Mouse (Mus musculus) embryo, embryonic 10 days (tissue): Measurements from ENCODE around the gene Smpd4.

Experiments
- DNase-seq: peaks from one replicate; pipeline ENCODE4 v3.0.0-alpha.2; 2015; ENCODE audit warnings: low spot score

Gene Smpd4

DNA sequence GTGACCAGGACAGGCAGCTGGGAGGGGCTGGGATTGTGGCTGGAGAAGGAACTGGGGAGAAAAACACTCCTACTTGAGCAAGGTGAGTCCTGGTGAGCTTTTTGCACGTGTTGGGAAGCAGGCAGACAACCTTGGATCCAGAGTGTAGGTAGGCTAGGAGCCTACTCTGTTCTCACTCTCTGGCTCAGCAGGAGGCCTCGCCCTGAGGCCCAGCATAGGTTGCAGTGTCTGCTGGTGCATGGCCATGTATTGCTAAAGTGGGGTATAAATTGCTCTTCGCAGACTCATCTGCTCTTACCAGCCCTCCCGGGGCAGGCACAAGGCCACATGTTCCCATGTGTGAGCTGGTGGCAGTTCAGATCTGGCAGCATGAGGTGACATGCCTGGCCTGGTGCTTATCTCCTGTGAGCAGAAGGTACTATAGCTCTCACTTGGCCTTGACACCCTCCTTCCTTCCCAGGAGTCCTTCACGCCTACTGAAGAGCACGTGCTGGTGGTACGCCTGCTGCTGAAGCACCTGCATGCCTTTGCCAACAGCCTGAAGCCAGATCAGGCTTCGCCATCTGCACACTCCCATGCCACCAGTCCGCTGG is 19.0 kb downstream of the Smpd4 start:
- DNase-seq: no peak

DNA sequence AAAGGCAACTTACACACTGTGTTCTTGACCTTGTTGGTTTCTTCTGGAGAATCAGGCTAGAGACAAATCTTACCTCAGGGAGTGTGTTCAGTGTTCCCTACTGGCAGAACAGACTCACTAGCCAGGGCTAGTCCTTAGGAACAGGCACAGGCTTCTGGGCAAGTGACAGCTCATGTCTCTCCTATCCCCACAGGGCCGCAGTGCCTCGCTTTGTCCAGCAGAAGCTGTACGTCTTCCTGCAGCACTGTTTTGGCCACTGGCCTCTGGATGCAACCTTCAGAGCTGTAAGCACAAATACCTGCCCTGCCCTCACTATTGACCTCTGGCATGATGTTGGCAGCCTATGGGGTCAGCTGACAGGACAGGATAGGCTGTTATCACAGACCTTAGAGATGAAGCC is 19.9 kb downstream of the Smpd4 start:
- no peak for DNase-seq

DNA sequence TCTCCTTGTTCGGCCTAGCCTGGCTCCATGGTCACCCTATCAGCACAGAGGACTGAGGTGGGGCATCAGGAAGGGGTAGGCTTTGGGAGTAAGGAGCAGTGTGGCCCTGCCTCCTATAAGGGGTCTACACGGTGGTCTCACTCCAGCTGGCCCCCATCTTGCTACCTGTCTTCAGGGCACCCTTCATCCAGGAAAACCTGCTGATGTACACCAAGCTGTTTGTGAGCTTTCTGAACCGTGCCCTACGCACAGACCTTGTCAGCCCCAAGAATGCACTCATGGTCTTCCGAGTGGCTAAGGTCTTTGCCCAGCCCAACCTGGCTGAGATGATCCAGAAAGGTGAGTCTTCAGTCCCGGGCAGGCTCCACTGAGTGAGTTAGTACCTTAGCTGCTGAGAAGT is 20.8 kb downstream of the Smpd4 start:
- no peak for DNase-seq

DNA sequence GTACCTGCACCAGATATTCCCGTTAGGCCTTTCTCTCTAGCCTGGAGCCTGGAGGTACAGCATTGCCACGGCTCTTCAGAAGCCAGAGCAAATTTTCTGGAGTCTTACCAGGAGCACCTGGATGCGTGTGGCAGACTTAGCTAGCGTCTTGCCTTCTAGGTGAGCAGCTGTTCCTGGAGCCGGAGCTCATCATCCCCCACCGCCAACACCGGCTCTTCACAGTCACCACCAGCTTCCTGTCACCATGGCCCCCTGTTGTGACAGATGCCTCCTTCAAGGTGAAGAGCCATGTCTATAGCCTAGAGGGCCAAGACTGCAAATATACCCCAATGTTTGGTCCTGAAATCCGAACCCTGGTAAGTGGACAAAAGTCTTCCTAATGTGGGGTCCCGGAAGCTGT is 21.6 kb downstream of the Smpd4 start:
- no peak for DNase-seq

DNA sequence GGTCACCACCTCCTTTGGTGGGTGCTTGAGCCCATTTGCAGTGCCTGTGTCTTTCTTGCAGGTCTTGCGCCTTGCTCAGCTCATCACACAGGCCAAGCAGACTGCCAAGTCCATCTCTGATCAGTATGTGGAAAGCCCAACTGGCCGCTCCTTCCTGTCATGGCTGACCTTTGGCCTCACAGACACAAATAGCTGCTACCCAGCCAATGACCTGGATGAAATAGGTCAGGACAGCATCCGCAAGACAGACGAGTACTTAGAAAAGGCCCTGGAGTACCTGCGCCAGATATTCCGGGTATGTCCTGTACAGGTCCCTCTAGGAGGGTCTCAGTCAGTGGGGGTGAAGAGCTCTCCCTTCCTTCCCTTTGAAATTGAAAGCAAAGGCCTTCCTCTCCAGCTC is 22.1 kb downstream of the Smpd4 start:
- no peak for DNase-seq

DNA sequence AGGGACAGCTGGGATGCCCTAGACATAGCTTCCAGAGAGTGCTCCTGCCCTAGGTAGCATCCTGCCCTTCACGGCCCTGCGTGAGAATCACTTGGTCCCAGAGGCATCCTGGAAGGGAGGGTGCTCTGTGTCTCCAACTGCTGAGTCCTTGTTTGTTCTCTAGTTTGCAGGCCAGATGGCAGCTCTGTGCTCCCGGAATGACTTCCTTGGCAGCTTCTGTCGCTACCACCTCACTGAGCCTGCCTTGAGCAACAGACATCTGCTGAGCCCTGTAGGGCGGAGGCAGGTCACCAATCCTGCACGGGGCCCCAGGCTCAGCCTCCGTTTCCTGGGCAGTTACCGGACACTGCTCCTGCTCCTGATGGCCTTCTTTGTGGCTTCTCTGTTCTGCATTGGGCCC is 23.2 kb downstream of the Smpd4 start:
- DNase-seq: no peak

DNA sequence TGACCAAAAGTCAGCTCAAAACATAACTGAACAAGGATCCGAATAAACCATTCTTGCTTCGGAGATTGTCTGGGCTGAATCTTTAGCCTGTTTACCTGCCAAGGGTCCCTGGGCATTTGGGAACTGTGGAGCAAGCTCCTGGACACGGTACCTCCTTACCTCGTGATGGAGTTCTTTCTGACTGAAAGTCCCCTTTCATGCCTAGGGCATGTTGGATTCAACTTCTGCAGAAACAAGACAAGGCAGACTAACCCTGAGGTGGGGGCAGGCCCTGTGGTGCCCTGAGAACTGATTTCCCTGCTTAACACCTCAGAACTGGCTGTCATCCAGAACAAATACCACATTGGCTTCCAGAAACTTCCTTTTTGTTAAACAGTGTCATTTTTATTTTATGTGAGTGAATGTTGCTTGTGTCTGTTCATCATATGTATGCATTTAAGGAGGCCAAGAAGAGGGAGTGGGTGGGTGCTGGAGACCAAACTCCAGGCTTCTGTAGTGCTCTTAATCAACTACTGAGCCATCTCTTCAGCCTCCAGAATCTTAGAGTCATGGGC is 24.4 kb downstream of the Smpd4 start:
- no peak for DNase-seq

DNA sequence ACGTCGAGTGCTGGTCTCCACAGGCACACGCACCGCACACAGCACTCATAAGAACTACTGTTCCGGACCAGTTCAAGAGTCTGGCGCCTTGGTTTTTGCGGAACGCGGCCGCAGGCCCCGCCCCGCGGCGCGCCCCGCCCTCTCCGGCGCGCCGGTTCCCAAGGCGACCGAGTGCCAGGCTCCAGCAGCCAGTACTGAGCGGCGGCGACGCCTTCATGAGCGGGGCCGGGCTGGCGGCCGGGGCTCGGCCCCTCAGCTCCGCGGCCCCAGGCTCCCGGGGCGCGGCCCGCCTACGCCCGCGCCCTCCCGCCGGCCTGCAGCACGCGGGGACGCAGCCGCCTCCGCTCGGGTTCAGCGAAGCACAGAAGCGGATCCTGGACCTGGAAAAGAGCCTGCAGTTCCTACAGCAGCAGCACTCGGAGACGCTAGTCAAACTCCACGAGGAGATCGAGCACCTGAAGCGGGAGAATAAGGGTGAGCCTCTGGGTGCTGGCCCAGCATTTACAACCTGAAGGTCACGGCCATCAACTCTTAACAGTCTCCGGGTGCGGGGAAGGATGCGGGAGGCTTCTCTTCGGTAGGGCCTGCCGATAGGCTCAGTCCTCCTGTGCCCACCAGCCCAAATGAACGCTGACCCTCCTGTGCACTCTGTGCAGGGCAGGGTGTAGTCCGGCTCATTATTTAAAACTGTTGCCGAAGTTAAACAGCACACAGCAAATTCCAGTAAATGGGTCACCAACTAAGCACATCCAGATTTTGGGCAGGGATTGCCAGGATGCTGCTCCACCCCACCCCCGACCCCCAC is 27.4 kb downstream of the Smpd4 start, which contains the start of gene Ccdc74a:
TSS of gene Ccdc74a (plus strand) at position 161 of the 805 bp plus-strand sequence.
- DNase-seq: peak; percentile 85

DNA sequence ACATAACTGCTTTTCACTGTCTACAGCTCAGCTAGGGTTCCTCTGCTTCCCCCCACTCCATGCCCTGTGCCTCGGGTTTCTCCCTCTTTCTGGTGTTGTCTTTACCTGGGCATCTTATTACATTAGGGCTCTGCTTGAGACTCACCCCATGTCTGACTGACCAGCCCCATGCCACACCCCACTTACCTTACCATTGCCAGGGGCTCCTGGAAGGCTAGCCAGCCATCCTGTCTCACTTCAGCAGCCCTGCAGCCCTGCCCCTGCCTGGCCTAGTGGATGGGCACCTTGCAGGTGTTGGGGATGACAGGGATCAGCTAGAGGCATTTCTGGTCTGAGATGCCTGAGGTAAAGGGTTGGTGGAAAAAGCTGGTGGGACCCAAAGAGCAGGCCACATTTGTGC is 28.0 kb downstream of the Smpd4 start:
- DNase-seq: no peak

DNA sequence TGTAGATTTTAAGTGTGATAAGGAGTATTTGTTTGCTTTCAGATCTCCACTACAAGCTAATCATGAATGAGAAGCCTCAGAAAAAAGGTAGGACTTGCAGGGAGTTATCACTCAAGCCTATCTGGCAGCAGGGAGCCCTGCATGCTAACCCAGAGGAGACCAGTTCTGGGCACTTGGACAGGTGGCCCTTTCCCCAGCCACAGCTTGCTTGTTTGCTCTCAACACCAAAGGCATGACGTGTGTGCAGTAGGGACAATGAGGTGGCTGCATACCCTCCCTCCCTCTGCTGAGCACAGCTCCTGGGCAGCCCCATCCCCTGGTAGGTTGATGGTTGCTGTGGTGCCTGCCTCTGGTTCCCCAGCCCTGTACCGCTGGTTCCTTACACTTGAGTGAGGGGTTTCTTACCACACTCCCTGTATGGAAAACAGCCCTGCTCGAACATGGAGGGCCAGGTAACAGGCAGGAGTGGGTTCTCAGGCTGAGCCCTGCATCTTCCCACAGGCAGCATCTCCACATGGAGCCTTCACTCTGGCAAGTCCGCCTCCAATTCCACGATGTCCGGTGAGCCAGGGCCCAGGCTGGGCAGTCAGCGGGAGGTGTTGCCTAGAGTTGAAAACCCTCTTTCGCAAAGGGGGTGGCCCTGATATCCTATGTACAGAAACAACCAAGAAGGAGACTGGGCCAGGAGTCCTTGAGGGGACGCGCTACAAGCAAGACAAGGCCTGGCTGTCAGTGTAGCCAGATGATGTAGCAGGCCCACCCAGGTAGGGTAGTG is 28.6 kb downstream of the Smpd4 start:
- DNase-seq: no peak

DNA sequence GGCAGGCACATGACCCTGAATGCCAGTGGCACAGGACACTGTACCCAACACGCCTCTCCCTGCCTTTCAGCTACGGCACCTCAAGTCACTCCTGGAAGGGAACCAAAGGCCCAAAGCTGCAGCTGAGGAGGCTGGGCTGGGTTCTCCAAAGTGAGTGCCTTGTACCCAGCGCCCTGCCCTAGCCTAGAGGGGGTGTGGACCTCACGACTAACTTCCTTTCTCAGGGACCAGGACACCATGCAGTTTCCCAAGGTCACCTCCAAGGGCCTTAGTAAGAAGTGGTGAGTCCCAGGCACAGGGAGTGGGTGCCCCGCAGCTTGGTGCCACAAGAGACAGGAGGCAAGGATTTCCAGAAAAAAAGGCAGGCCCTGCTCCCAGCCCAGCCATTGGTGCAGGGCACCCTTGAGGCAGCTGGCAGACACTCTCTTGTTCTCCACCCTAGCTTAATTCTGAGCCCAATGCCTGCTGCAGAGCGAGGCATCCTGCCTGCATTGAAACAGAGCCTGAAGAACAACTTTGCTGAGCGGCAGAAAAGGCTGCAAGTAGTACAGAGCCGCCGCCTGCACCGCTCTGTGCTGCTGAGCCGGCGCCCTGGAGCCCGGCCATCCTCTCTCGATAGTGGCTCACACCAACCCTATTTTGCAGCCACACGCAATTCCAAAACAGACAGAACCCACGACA is 30.9 kb downstream of the Smpd4 start:
- DNase-seq: no peak

DNA sequence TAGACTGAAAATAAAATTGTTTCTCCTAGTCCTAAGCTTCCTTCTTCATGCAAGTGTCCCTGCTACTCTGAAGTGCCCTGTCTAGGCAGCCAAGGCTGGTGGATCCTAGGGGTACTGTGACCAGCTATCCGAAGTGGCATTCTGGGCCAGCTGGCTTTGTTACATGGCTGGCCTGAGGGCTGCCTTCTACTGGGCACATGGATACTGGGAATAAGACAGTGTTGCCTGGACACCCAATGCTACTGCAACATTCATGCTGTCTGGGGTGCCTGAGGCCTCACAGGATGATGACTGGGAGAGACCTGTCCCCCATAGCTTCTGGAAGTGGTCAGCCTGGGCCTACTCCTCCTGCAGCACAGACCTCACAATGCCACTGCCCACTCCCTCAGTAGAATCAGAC is 31.6 kb downstream of the Smpd4 start:
- DNase-seq: no peak

DNA sequence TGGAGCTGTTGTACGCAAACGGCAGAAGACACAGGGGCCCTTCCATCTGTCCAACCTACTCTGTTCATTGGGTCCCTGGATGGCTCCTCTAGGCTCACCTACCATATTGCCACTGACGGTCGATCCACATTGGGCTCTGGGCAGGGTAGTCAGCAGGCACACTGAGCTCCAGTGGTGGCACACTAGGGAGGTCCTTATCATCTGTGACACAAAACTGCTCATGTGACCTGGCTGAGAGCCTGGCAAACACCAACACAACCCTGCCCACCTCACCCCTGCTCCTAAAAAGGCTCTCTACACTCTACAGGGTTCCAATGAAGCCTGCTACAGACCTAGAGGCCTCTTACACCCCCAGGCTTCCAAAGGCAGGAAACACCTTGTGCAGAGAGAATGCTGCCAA is 33.5 kb downstream of the Smpd4 start:
- DNase-seq: no peak

DNA sequence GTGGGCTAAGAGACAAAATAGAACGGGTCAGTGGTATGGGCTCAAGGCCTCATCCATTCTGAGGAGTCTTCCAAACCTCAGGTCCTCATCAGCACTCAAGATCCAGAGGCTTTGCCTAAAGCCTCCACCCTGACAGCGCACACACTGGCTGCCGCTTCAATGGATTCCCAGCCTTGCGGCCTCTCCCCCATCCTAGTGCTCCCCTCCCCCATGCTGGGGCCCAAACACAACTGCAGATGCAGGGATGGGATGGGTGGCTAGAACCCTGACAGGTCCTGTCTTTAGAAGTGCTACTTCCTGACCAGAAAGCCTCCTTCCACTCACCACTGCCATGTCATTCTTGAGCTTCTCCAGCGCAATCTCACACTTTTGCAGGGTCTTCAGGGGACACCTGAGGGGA is 34.4 kb downstream of the Smpd4 start:
- DNase-seq: no peak

DNA sequence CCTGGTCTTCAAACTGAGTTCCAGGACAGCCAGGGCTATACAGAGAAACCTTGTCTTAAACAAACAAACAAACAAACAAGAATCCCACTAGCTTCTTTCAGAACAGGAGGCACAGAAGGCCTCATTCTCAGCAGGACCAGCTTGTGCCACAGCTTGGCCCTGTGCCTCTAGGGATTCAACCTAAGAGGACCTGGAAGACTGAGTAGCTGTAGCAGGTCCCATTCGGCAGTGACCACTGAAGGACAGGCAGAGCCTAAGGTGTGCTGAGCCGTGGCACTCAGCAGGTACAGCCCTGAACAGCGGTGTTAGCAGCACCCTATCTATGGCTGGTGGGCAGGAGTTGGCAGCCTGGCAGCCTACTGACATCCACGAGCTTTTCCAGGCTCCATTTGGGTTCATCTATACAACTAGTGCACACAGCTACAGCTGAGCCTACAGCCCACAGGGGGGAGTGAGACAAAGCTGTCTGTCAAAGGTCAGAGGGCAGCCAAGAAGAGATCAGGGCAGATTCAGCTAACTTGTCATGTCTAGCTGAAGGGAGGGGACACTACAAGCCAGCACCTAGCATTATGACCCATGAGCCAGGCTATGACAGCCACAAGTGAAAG is 35.1 kb downstream of the Smpd4 start:
- no peak for DNase-seq

DNA sequence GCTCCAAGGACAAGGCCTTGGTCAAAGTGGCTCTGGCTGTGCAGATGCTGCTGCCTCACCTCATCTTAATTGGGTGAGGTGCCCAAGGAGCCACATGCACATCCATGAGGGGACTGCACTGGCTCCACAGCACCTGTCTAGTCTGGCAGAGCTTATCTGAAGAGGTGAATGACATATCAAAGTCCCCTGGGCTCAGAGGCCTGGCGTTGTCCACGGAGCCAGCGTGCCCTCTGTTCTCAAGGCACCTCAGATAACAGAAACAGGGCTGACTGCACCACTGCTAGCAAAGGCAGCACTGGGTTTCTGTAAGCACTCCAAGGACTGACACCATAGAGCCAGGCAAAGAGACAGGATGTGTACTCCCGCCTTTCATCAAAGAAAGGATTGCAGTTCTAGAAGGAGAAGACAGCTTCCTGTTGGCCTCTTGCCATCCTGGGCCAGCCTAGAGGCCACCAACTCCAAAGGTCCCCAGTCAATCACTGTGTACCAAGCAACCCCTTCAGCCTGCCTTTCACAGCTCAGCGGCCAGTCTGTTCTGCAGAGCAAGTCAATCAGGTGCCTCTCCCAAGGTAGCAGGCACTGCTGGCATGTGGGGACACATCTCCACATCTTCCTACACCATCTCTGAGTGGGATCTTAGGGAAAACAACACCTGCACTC is 37.2 kb downstream of the Smpd4 start:
- no peak for DNase-seq

DNA sequence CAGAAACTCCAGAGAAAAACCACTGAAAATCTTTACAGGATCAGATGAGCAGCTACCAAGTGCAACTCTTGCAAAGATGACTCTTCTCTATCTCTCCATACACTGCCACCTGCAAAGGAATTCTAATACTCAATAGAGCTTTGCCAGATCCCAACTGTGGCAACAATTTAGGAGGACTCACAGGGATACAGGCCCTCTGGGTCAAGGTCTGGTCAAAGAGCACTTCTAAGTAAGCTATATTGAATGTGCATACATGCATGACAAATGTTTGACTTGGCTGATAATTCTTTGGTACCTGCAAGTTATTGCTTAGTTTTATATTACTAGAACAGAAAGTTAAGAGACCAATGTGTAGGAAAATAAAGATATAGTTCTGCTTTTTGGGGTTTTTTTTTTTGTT is 46.4 kb downstream of the Smpd4 start:
- no peak for DNase-seq

DNA sequence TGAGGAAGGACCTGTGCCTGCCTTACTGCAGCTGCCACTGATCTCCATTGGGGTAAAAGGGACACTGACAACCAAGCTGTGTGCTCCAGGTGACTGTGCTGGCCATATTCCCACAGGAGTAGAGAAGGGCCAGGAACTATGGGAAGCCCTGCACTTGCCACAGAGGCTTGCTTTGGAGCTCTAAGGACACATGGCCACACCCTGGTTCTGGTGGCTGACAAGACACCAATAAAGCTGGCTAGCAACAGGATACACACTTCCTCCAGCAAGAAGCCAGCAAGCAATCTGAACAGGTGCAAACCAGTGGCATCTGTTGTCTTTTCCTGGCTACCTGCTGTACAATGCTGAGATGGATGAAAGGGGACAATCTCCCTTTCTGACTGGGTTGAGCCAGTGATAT is 50.7 kb downstream of the Smpd4 start:
- no peak for DNase-seq
